Mouse (Mus musculus): ENCODE data around the gene D10Jhu81e. TPM values are rescaled to one million over a fixed set of nuclear protein-coding genes. Genes with fewer than 3 reads are reported as not detected.

The D10Jhu81e gene
- total RNA-seq, 2 experiments from 2014 or later, result 231 to 289 TPM

DNA sequence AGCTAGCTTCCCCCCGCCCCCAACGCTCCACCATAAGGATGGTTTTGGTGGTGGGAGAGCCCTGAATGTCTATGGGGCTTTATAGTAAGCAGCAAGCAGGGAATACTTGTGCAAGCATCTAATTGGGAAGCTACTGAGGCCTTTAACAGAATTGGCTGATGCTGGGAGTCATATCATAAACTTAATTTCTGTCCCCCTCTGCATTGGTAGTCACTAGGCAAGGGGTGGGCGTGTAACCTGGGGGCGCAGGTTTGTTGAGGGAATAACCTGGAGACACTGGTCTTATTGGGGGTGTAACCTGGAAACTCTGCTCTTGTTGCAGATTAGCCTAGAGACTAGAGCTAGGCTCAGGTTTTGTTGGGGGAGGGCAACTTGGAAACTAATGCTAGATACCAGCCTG lies 50.2 kb downstream of the D10Jhu81e start:
- TF ChIP-seq CTCF (IDR thresholded peaks at IDR 0.05), result no peak
- intact Hi-C loops (cut with DNase I), result no loop called here
- H3K27ac ChIP-seq, result no peak overlapping the region
- no peak for DNase-seq
- H3K4me3 ChIP-seq, result no peak overlapping the region

DNA sequence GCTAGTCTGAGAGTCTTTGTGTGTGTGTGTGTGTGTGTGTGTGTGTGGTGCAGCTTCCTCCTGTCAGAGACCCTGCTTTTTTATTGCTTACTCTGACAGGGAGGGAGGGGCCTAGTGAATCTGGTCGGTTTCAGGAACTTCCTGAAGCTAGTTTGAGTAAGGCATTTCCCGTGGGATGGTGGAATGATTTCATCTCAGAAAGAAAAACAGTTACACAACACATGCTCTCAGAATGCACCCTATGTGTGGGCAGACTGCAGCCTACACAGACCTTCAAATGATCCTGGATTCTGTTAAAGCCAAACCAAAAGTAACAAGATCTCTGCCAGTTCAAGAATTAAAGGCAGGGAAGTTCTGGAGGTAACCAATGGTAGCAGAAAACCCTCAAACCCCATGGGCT lies 54.4 kb downstream of the D10Jhu81e start:
- Histone ChIP-seq H3K27ac (no peak overlapping the region), H3K4me3 (no peak overlapping the region)
- intact Hi-C loops (cut with DNase I), result no loop called here
- no peak for DNase-seq
- no peak for TF ChIP-seq CTCF (IDR thresholded peaks at IDR 0.05)

DNA sequence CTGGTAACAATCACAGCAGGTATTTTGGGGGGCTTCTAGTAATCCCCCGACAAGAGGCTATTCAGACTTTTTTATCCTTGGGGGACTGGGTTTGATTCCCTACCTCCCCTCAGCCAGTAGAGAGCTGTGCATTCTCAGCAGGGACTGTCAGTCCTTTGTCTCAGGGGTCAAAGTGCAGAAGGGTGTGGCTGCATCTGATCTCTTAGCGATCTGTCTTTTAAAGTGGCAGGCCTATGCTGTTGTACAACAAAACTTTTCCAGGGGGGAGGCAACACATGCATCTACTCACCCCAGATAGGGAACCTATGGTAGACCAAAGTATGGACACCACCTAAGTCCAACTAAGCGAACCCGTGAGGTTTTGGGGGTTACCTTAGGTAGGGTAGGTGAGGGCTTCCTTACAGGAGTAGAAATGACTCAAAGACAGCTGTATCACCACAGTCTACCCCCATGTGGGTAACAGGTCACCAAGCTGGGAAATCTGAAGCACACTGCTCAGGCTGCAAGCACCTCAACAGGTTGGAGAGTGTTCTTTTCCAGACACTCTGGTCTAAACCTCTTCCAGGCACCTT lies 55.0 kb downstream of the D10Jhu81e start:
- intact Hi-C loops (cut with DNase I), result no loop called here
- Histone ChIP-seq H3K4me3 (no peak overlapping the region), H3K27ac (no peak overlapping the region)
- DNase-seq, result no peak
- no peak for TF ChIP-seq CTCF (IDR thresholded peaks at IDR 0.05)

Other genes with a start within 250 kb of the D10Jhu81e start
- gene Trpm2, start 199.2 kb downstream of the D10Jhu81e start, total RNA-seq (2021), result under 1 TPM in 1 of 2 experiments, not detected in 1; 0.33 TPM
- 1 to 10 TPM; 3.8 to 4.3 TPM for gene 1810043G02Rik, start 191.3 kb downstream of the D10Jhu81e start, total RNA-seq (2021)
- 1 to 10 TPM; 6.0 to 6.5 TPM for gene Pfkl, start 159.7 kb downstream of the D10Jhu81e start, total RNA-seq (2021)
- gene Dnmt3l, start 127.8 kb downstream of the D10Jhu81e start, total RNA-seq (2021), result not detected
- gene Aire, start 126.2 kb downstream of the D10Jhu81e start, total RNA-seq (2021), result not detected
- 1 to 10 TPM; 1.3 to 1.8 TPM for gene Icosl, start 100.5 kb downstream of the D10Jhu81e start, total RNA-seq (2021)
- gene Pwp2, start 15.4 kb upstream of the D10Jhu81e start, total RNA-seq (2021), result 10 to 100 TPM; 10.7 to 11.0 TPM
- 10 to 100 TPM; 37.9 to 40.1 TPM for gene Trappc10, start 74.9 kb upstream of the D10Jhu81e start, total RNA-seq (2021)
- 100 to 1,000 TPM; 108 to 135 TPM for gene Agpat3, start 182.7 kb upstream of the D10Jhu81e start, total RNA-seq (2021)
- 10 to 100 TPM; 63.5 to 66.4 TPM for gene Rrp1, start 243.3 kb upstream of the D10Jhu81e start, total RNA-seq (2021)